Mouse (Mus musculus) hindbrain, embryonic 13.5 days (tissue): ENCODE results near the gene Zfp787. TPM values are rescaled to one million over a fixed set of nuclear protein-coding genes. Genes with fewer than 3 reads are reported as not detected.

Experiments
- ATAC-seq: fragments of 200-750 bp; cut with Nextera tagmentation; 2 replicates; pipeline ENCODE4 v1.8.0; 2017; ENCODE audit warnings: moderate TSS enrichment; ENCODE audit not compliant: low FRiP score
- H3K27ac ChIP-seq: fragments of 300-500 bp; sonication (generic); 2 replicates; pipeline ENCODE4 v1.5.1; 2015; ENCODE audit warnings: inconsistent platforms, mild to moderate bottlenecking, moderate library complexity
- H3K27me3 ChIP-seq: fragments of 300-500 bp; sonication (generic); 2 replicates; pipeline ENCODE4 v1.6.1; 2015; ENCODE audit warnings: mild to moderate bottlenecking, inconsistent platforms
- H3K36me3 ChIP-seq: fragments of 300-500 bp; sonication (generic); 2 replicates; pipeline ENCODE4 v1.6.1; 2015; ENCODE audit warnings: mild to moderate bottlenecking, inconsistent platforms
- H3K4me1 ChIP-seq: fragments of 300-500 bp; sonication (generic); replicated peaks from 2 replicates; pipeline ENCODE4 v1.6.1; 2015; ENCODE audit warnings: inconsistent platforms
- H3K4me2 ChIP-seq: fragments of 300-500 bp; sonication (generic); 2 replicates; pipeline ENCODE4 v1.6.1; 2015; ENCODE audit warnings: inconsistent platforms, mild to moderate bottlenecking, moderate library complexity
- H3K4me3 ChIP-seq: fragments of 300-500 bp; sonication (generic); 2 replicates; pipeline ENCODE4 v1.5.1; 2015; ENCODE audit warnings: mild to moderate bottlenecking, inconsistent platforms
- H3K9ac ChIP-seq: fragments of 300-500 bp; sonication (generic); 2 replicates; pipeline ENCODE4 v1.6.1; 2015; ENCODE audit warnings: mild to moderate bottlenecking, inconsistent platforms
- H3K9me3 ChIP-seq: fragments of 300-500 bp; sonication (generic); 2 replicates; pipeline ENCODE4 v1.6.1; 2016; ENCODE audit warnings: inconsistent platforms
- WGBS: fragments of 180-500 bp; shearing (Covaris S2); methylation state at CpG from one replicate; pipeline ENCODE4 v1.1.7; 2015; 5-methylcytosine and 5-hydroxymethylcytosine counted together
- polyA plus RNA-seq: library from polyadenylated mRNA; unstranded; fragments of >200 nt; fragmentation: Nextera tagmentation; extraction: Ambion mirVana; gene quantifications from 2 replicates; pipeline ENCODE4 v1.2.1, GENCODE M21; 2015

Gene Zfp787
- polyA plus RNA-seq, 1 experiment from 2014 or later, result 23.8 TPM

DNA sequence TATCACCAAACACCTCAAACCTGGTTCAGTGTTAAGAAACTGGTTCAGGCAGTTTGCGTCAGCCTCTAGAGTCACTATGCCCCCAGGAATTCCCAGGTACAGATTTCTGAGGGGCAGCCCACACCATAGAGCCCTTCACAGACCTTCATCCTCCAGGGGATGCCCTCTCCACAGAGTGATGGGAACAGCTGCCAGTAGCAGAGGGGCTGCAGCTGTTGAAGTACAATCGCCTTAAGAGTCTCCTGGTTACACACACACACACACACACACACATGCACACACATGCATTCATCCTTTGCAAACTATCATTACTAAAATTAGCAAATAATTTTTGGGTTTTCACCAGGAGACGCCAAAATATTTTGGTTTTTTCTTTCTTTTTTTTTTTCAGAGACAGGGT, 3.8 kb upstream of the Zfp787 start:
- no peaks in the 10 kb centered on the region for H3K36me3 ChIP-seq
- 0 out of 2 replicates have a peak overlapping the region, but pooled peaks have one; percentile 0 for H3K9ac ChIP-seq
- no peak overlapping the region for H3K27ac ChIP-seq
- no peak overlapping the region for H3K4me2 ChIP-seq
- H3K9me3 ChIP-seq, result no peaks in the 10 kb centered on the region
- no peak overlapping the region for H3K4me3 ChIP-seq
- peaks cover 10% of the 10 kb centered on the region for H3K4me1 ChIP-seq
- no peaks in the 10 kb centered on the region for H3K27me3 ChIP-seq
- WGBS, result 94% methylated on average over 3 of the region's 3 CpGs
- ATAC-seq, result no peak

DNA sequence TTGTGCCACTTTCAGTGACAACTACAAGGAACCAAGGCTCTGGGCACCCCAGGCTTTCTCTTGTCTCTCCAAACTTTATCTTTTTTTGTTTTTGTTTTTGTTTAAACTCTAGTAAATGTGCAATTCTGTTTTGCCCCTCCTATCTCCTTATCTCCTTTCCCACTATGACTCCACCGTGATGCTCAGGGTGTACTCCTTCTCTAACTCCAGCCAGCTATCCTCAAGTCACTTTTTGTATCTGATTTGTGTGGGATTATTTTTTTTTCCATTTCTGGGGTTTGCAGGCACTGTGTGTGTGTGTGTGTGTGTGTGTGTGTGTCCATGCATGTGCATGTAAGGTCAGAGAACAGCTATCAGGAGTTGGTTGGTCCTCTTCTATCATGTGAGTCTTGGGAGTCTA, 1.7 kb upstream of the Zfp787 start:
- H3K4me3 ChIP-seq, result no peak overlapping the region
- no peak overlapping the region for H3K9ac ChIP-seq
- peaks cover 27% of the 10 kb centered on the region for H3K4me1 ChIP-seq
- no peaks in the 10 kb centered on the region for H3K36me3 ChIP-seq
- WGBS, result 78% methylated on average over 1 of the region's 1 CpGs
- no peaks in the 10 kb centered on the region for H3K27me3 ChIP-seq
- no peak overlapping the region for H3K4me2 ChIP-seq
- H3K9me3 ChIP-seq, result no peaks in the 10 kb centered on the region
- no peak overlapping the region for H3K27ac ChIP-seq
- ATAC-seq, result no peak

DNA sequence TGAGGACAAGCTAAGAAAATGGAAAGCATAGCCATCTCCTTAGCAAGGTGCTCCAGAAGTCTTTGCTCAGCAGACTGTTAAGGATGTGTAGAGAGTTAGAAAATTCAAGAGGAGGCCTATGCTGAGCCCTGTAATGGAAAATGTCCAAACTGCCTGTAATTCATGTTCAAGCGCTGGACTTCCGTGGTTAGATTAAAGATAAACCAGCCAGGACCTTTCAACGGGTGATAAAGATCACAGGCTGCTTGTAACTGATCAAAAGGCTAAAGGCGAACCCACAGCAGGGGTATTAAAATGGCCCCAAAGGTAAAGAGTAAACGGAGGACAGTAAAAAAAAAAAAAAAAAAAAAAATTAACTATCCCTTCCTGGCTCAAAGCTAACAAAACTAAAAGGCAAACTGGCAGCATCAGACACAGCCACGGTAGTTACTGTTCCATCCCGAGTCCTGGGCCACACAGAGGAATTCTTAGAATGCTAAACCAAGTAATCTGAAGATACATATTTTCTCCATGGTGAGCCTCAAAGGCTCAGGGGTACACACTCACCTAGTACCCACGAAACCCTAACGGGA, 1.2 kb upstream of the Zfp787 start:
- ATAC-seq, result no peak
- peak overlapping the region; percentile 92; the same call in 1 of the 2 replicates for H3K9ac ChIP-seq
- no peaks in the 10 kb centered on the region for H3K36me3 ChIP-seq
- peaks cover 27% of the 10 kb centered on the region for H3K4me1 ChIP-seq
- H3K27ac ChIP-seq, result no peak overlapping the region
- H3K4me3 ChIP-seq, result peak overlapping the region; percentile 77
- WGBS, result 75% methylated on average over 9 of the region's 9 CpGs
- H3K4me2 ChIP-seq, result peak overlapping the region; percentile 95
- H3K9me3 ChIP-seq, result no peaks in the 10 kb centered on the region
- no peaks in the 10 kb centered on the region for H3K27me3 ChIP-seq

DNA sequence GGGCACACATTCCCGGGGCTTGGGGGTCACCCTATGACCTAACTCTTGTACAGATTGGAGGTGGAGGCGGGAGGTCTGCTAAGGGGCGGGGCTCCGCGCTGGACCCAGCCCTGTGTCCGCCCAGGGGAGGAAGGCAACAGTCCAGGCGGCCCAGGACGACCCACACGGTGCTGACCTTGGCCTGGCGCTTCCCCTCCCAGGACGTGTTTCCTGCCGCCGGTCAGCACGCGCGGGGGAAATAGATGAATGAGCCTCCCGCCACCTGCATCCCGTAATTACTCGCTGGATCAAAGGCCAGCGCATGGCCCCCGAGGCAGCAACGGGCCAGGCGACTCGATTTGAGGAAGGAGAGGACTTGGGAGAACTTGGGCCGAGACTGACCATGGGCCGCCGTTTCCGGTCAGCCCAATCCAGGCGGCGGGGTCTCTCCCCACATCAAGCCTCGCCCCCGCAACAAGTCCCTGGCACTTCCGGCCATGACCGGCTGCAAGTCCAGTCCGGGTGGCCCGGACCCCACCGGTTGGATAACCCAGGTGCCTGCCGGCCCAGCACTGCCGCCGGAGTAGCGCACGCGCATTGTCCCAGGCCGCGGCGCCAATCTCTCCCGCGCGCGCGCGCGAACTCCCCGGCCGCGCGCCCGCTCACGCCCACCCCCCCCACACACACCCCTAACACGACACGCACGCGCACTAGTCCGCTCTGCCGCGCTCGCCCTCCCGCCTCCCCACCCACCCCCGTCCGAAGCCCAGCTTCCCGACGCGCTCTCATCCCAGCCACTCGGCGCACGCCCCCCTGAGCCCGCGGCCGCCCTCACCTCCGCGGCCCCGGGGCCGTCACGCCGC, 545 bp downstream of the Zfp787 start:
- under 1% methylated on average over 85 of the region's 85 CpGs for WGBS
- Histone ChIP-seq H3K4me3 (peak overlapping the region; percentile 77), H3K9me3 (no peaks in the 10 kb centered on the region), H3K27ac (peak overlapping the region; percentile 97), H3K27me3 (no peaks in the 10 kb centered on the region), H3K4me1 (peaks cover 35% of the 10 kb centered on the region), H3K36me3 (no peaks in the 10 kb centered on the region), H3K9ac (peak overlapping the region; percentile 92), H3K4me2 (peak overlapping the region; percentile 95)
- peak; percentile 76 for ATAC-seq

DNA sequence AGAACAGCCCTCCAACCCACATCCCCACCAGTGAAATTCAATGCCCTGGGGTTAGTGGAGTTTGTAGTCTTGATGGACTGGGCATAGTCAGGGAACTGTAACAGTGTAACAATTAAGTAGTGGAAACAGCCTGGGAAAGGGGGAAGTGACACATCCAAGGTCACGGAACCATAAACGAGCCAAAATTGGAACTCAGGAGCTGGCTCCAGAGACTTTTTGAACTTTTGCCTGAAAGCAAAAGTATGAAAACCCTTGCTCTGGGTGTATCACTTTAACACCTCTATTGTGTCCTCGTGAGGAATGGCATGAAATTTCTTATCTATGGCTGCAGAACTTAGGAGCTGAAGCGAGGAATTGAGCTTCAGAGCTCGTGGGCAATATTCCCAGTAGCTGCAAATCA, 1.6 kb downstream of the Zfp787 start:
- Histone ChIP-seq H3K4me2 (peak overlapping the region; percentile 95), H3K4me3 (peak overlapping the region; percentile 77), H3K4me1 (peaks cover 37% of the 10 kb centered on the region), H3K9me3 (no peaks in the 10 kb centered on the region), H3K36me3 (no peaks in the 10 kb centered on the region), H3K27ac (no peak overlapping the region), H3K27me3 (no peaks in the 10 kb centered on the region), H3K9ac (peak overlapping the region; percentile 92; the same call in 1 of the 2 replicates)
- ATAC-seq, result no peak
- 88% methylated on average over 5 of the region's 5 CpGs for WGBS

DNA sequence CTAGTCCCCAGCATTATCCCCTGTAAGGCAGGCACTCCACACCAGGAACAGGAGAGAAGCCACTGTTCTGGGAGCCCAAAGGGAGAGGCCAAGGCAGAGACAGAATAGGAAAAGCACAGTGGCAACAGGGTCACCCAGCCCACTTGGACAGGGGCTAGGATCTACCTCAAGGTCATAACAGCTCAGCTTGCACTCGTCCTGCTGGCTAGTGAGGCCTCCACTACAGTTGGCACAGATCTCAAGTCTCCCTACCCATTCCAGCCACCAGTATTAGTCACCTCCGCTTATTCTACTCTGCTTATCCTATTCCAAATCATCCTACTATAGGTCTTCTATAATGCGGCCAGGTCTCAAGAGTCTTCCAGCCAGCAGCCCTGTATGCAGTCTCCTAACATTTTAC, 2.7 kb downstream of the Zfp787 start:
- Histone ChIP-seq H3K4me1 (peaks cover 47% of the 10 kb centered on the region), H3K27ac (no peak overlapping the region), H3K27me3 (no peaks in the 10 kb centered on the region), H3K9me3 (no peaks in the 10 kb centered on the region), H3K4me3 (no peak overlapping the region), H3K4me2 (no peak overlapping the region), H3K36me3 (no peaks in the 10 kb centered on the region), H3K9ac (no peak overlapping the region)
- no peak for ATAC-seq
- WGBS, result 98% methylated on average over 3 of the region's 3 CpGs

DNA sequence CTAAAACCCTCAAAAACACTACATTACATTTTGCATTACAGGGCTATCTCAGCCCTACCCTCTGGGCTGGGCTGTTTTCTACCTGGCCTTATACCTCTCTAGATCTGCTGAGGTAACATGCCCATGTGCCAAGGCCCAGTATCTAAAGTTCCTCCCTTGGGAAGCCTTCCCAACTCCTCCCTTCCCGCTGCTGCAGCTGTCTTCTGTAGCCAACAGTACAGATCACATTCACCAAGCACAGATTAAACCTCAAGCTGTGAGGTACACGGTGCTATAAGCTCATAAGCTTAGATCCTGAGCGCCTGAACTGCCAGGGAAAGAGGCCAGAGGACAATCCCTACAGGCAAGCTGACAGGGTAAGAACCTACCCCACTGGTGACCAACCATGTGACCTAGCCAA, 3.8 kb downstream of the Zfp787 start:
- WGBS, result 83% methylated on average over 3 of the region's 3 CpGs
- H3K4me1 ChIP-seq, result peaks cover 55% of the 10 kb centered on the region

DNA sequence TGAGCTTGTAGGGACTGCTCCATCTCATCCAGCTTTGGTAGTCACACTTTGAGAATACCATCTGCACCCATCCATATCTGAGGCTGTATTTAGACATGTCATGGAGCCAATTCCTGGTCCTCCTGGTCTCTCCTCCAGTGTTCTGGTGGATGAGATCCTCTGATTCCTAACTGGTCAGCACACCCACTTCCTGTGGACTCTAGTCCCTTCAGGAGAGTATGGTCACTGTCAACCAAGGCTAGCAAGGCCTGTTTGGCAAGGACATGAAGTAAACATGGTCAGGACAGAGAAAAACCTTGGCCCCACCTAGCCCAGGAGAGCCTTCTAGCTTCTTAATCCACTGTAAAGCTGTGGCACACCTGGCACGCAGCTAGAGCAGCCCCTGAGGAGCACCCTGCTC, 4.5 kb downstream of the Zfp787 start:
- Histone ChIP-seq H3K9me3 (no peaks in the 10 kb centered on the region), H3K4me3 (no peak overlapping the region), H3K4me1 (peaks cover 49% of the 10 kb centered on the region), H3K9ac (no peak overlapping the region), H3K36me3 (no peaks in the 10 kb centered on the region), H3K27me3 (no peaks in the 10 kb centered on the region), H3K27ac (no peak overlapping the region), H3K4me2 (no peak overlapping the region)
- no peak for ATAC-seq
- 95% methylated on average over 1 of the region's 1 CpGs for WGBS

More for the DNA sequence above, 3.8 kb downstream of the Zfp787 start:
- Histone ChIP-seq H3K36me3 (no peaks in the 10 kb centered on the region), H3K4me2 (no peak overlapping the region), H3K27ac (no peak overlapping the region), H3K9me3 (no peaks in the 10 kb centered on the region), H3K9ac (no peak overlapping the region), H3K27me3 (no peaks in the 10 kb centered on the region), H3K4me3 (no peak overlapping the region)
- ATAC-seq, result no peak

DNA sequence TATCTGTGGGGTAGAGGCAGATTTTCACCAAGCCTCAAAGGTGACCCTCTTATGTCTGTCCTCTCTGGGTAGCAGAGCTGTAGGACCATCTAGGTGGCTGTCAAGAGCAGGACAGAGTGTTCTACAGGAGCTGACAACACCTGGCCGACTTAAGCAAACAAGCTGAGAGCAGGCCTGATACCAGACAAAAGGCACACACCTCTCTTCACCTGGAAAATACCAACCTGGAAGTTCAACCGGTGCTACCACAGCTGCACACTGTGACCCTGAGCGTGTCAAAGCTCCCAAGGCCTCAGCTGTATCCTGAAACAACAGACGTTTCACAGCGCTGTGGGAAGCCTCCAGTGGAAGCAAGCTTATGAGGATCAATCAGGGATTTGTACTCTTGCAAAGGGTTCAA, 8.1 kb downstream of the Zfp787 start:
- ATAC-seq, result no peak
- Histone ChIP-seq H3K4me2 (no peak overlapping the region), H3K27me3 (no peaks in the 10 kb centered on the region), H3K9me3 (no peaks in the 10 kb centered on the region), H3K4me1 (peaks cover 49% of the 10 kb centered on the region), H3K36me3 (no peaks in the 10 kb centered on the region), H3K9ac (no peak overlapping the region), H3K27ac (no peak overlapping the region), H3K4me3 (no peak overlapping the region)
- 85% methylated on average over 5 of the region's 5 CpGs for WGBS

DNA sequence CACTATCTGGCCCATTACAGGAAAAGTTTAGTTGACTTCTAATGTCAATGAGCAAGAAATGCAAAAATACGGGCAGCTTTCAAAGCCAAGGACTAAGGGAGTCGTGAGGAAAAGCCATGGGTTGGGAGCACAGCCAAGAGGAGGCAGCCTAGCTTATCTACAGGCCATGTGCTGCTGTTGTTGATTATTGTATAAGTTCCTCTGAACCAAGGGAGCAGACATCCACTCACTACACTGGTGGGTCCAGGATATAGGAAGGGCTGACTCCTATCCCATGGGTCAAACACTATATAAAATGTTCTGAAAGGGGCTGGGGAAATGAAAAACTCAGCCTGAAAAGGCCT, 8.8 kb downstream of the Zfp787 start:
- Histone ChIP-seq H3K36me3 (peaks cover 2% of the 10 kb centered on the region), H3K9me3 (no peaks in the 10 kb centered on the region), H3K4me3 (no peak overlapping the region), H3K4me2 (no peak overlapping the region), H3K27ac (peak overlapping the region; percentile 48; the same call in 1 of the 2 replicates), H3K4me1 (peaks cover 49% of the 10 kb centered on the region), H3K27me3 (no peaks in the 10 kb centered on the region), H3K9ac (no peak overlapping the region)
- ATAC-seq, result no peak
- WGBS, result 85% methylated on average over 2 of the region's 2 CpGs

DNA sequence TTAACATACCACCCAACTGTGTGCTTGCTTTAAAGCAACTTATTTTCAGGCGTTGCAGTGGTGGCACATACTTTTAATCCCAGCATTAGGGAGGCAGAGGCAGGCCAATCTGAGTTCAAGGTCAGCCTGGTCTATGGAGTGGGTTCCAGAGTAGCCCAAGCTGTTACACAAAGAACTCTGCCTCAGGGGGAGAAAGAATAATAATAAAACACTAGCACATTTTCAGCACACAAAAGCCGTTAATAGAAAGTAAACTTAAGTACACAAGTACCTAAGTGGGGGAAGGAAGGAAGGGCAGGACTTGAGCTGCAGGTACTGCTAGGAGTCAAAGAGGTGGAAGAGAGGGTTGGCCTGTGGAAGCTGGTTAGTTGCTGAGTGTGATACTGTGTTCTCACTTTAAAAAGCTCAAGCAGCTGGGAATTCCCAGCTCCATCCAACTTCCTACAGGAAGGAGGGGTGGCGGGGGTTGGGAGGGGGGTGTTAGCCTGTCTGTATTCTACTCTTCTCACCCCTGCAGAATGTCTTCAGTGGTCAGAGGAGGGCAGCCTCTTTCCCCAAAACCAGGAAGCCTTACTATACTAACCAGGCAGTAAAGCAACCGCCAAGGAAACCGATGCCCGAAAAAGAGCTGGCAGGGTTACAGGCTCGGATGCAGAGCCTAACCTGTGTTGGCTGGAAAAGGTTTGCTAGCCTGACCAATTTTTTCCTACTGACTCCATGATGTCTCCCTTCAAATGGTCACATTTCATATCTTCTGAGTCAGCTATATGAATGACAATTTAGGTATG, 9.4 kb downstream of the Zfp787 start:
- 85% methylated on average over 7 of the region's 7 CpGs for WGBS
- peaks cover 48% of the 10 kb centered on the region for H3K4me1 ChIP-seq
- H3K4me3 ChIP-seq, result no peak overlapping the region
- no peak overlapping the region for H3K9ac ChIP-seq
- H3K27ac ChIP-seq, result no peak overlapping the region
- no peak for ATAC-seq
- peaks cover 6% of the 10 kb centered on the region for H3K36me3 ChIP-seq
- H3K27me3 ChIP-seq, result no peaks in the 10 kb centered on the region
- no peak overlapping the region for H3K4me2 ChIP-seq
- no peaks in the 10 kb centered on the region for H3K9me3 ChIP-seq

DNA sequence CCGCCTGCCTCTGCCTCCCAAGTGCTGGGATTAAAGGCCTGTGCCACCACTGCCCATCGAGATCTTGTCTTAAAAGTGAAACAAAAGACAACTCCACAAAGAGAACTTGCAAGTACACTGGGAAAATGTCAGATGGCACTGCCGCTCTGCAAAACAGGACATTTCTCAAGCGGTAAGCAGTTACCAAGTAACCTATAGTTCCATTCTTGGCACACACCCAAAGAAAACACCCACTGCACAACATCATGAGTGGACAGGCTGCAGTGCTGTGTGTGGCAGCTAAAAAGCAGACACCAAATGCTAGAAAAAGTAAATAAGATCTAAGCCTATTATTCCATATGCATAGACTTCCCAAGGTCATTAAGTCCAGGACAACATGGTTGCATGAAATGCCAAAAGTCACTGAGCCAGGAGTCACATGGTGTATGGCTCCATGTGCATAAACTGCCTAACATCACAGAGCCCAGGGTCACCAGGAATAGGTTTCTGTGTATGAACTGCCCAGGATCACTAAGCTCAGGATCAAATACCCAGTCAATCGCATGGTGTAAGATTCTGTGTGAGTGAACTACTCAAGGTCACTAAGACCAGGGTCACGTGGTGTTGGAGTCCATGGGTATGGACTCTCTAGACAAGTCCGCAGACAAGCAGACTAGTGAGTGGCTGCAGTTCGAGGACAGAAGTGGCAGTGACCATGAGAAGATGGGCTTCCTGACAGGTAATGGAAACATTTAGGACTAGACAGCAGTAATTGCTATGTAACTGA, 10.2 kb downstream of the Zfp787 start:
- peak overlapping the region; percentile 44; the same call in 1 of the 2 replicates for H3K27ac ChIP-seq
- H3K4me3 ChIP-seq, result no peak overlapping the region
- no peaks in the 10 kb centered on the region for H3K9me3 ChIP-seq
- 83% methylated on average over 8 of the region's 8 CpGs for WGBS
- H3K36me3 ChIP-seq, result peaks cover 6% of the 10 kb centered on the region
- no peak; the same call in 1 of the 2 replicates for ATAC-seq
- H3K27me3 ChIP-seq, result no peaks in the 10 kb centered on the region
- no peak overlapping the region for H3K9ac ChIP-seq
- no peak overlapping the region for H3K4me2 ChIP-seq
- peaks cover 42% of the 10 kb centered on the region for H3K4me1 ChIP-seq
